Mouse (Mus musculus): ENCODE data around the gene Ifit3b. TPM values are rescaled to one million over a fixed set of nuclear protein-coding genes. Genes with fewer than 3 reads are reported as not detected.
A peak's percentile ranks its signal among the peaks of the same experiment; 100 is the strongest.
"Not testable (repeated sequence)": the region's sequence is repeated elsewhere in the genome, so short reads cannot be mapped to it uniquely, and the experiment has no call there.

Gene Ifit3b
- total RNA-seq (2017): 1.1 to 2.7 TPM (median 1.6 TPM) in 3 replicates

GRCm38 (mm10) chr19:34607237-34608051 is at the start of gene Ifit3b:
Gene Ifit3b, plus strand, starts transcription at chr19:34607970.
- peak; percentile 87 for ATAC-seq (replicated peaks; ENCODE audit: insufficient number of reproducible peaks, low FRiP score, low TSS enrichment, poor library complexity, severe bottlenecking)

DNA sequence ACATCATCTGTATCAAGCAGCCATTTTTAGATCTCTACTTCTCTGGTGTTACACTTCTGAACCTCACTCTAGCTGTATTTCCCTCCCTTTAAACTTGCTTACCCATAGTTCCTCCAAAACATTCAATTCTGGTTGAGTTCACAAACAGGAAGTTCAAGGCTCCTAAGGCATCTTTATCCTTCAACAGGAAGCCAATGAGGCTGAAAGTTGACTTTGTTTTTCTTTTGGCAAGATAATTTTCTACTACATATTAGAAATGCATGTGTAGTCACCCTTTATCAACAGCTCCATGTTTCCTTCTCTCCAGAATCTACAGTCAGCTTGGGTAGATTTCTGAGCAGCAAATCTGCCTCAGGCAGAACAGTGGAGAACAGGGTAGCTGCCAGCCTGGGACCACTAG is 45.2 kb upstream of the Ifit3b start:
- no peak for ATAC-seq (replicated peaks; ENCODE audit: insufficient number of reproducible peaks, low FRiP score, low TSS enrichment, poor library complexity, severe bottlenecking)

DNA sequence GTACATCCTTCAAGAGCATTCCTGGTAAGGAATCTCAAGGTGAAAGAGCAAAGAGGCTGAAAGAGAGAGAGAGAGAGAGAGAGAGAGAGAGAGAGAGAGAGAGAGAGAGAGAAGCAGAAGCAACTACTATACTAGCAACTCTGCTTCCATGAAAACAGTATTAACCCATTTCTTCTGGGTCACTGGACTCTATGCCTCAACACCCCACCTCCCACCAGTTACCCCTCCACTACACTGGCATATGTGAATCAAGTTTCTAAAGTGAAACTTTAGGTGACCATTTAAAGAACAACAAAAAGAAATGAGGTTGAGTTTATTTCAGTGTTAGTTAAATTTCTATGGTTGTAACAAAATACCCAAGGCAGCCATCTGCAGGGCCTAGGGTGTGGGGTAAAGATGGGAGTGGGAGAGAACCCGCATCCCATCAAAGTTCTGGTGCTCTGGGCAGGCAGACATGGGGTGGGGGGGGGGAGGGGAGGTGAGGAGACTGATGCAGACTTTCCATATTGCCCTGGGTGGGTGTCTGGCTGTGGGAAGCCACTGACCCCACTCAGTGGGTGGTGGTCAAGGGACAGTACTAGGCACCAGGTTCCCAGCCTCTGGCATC is 41.5 kb upstream of the Ifit3b start:
- ATAC-seq (replicated peaks; ENCODE audit: insufficient number of reproducible peaks, low FRiP score, low TSS enrichment, poor library complexity, severe bottlenecking): no peak

DNA sequence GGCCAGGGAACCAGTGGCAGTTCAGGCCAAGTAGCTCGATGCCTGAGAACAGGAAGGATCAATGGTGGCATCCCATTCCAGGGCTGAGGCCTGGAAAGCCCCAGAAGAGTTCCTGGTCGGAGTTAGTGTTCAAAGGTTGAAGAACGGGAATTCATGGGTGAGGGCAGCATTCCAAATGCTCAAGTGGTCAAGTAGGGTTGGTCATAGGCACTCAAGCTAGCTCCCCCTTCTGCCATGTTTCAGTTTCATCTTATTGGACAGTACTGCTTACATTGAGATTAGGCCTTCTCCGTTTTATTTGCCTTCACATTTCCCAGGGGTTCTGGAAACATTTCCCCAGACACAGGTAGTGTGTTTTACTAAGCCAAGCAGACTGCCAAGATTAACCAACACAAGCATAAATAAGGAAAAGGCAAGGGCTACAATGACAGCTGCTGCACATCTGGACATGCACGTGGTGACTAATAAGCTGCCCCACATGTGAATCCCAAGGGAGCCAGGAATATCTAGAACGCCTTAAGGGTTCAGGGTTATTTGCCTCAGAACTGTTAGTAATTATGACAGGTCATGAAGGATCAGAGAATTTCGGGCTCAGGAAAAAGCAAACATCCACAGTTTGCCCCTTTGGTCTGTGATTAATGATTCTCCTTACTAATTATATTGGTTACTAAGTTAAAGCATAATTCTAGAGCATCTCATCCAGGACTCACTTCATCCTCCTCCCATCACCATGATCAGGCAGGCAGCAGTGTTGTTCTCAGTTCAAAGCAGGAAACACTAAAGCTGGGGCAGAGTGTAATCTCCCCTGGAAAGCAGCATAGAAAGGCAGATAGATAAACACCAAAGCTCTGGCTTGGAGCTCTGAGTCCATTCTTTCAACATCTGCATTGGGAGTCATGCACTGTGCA is 38.5 kb upstream of the Ifit3b start:
- no peak for ATAC-seq (replicated peaks; ENCODE audit: insufficient number of reproducible peaks, low FRiP score, low TSS enrichment, poor library complexity, severe bottlenecking)

DNA sequence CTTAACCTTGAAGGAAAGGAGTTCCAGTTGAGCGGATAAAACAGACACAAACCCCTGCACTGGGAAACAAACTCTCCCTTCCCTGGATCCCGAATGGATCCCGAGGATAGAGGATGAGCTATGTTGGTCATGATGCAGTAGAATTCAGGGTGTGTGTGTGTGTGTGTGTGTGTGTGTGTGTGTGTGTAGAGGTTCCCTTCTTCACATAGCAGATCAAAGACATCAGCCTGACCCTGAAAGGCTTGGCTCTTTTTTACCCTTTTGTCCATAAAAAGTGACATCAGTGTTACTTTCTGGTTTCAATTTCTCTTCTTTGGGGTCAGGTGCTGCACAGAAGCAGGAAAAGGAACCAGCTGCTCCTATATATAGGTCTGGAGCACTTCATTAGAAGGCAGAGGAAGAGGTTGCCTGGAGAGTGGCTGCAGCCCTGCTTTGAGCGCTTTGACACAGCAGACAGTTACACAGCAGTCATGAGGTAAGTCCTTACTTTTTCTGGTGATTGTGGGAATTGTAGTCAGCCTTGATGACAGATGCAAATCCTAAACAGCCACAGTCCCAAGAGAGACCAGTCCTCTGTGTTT is 37.8 kb upstream of the Ifit3b start:
- peak; percentile 59 for ATAC-seq (replicated peaks; ENCODE audit: insufficient number of reproducible peaks, low FRiP score, low TSS enrichment, poor library complexity, severe bottlenecking)

- no peak for ATAC-seq (replicated peaks; ENCODE audit: insufficient number of reproducible peaks, low FRiP score, low TSS enrichment, poor library complexity, severe bottlenecking)
Measured at GRCm38 (mm10) chr19:34571080-34571479, 36.7 kb upstream of the Ifit3b start.

DNA sequence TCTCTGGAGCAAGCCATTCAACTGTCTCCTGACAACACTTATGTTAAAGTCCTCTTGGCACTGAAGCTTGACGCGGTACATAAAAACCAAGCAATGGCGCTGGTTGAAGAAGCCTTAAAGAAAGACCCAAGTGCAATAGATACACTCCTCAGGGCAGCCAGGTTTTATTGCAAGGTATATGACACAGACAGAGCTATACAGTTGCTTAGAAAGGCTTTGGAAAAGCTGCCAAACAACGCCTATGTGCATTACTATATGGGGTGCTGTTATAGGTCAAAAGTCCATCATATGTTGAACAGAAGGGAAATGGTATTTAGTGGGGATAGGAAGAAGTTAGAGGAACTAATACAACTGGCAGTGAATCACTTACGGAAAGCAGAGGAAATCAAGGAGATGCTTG is 34.1 kb upstream of the Ifit3b start:
- ATAC-seq (replicated peaks; ENCODE audit: insufficient number of reproducible peaks, low FRiP score, low TSS enrichment, poor library complexity, severe bottlenecking): no peak

- no peak for ATAC-seq (replicated peaks; ENCODE audit: insufficient number of reproducible peaks, low FRiP score, low TSS enrichment, poor library complexity, severe bottlenecking)
Measured at GRCm38 (mm10) chr19:34577121-34577520, 30.6 kb upstream of the Ifit3b start.

DNA sequence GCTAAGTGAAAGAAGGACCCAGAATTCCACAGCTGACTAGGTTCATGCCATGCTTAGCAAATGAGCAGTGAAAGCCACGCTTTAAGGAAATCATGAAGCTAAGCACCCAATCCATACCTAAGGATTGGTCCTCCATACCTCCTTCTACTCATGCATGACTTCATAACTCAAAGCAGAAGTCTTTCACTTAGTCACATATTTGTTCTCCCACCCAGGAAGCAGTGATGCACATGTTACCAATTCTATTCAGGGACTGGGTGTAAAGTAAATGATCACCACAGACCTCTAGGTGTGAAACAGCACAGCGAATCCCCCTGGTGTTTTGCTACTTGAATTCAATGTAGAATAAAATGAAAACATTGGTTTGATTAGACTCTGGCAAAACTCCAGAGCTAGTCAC is 25.1 kb upstream of the Ifit3b start:
- peak; percentile 81 for ATAC-seq (replicated peaks; ENCODE audit: insufficient number of reproducible peaks, low FRiP score, low TSS enrichment, poor library complexity, severe bottlenecking)

GRCm38 (mm10) chr19:34583126-34583766 is 24.5 kb upstream of the Ifit3b start, which contains the start of gene Ifit3:
Gene Ifit3, plus strand, starts transcription at chr19:34583531.
- ATAC-seq (replicated peaks; ENCODE audit: insufficient number of reproducible peaks, low FRiP score, low TSS enrichment, poor library complexity, severe bottlenecking): peak; percentile 86

DNA sequence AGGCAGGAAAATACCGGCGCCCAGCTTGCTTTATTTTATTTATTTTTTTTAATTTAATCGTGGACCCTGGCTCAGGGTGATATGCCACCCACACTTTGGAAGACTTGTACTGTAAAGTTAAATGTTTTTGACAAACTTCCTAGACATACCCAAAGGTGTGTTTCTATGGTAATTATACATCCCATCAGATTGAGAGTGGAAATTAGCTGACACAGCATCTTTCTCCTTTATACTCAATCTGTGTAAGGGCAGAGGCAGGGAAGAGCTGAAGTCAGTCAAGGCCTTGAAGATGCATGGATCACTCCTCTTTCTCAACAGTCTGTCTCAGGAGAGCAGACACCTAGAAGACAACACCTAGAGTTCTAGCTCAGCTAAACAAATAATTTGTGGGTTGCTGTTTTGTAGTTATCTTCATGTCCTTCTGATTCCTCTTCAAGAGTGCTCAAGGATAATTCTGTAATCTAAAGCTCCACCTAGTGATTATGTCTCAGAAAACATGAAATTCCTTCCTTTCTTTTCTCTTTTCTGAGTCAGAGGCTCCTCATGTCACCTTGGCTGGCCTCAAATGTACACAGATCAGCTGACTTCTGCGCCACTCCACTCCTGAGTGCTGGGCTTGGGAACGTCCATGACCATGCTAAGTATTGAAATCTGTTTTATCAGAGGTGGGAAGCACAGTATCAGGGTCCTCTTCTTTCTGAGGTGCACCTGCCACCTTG is 21.9 kb upstream of the Ifit3b start:
- not testable (repeated sequence) for ATAC-seq (replicated peaks; ENCODE audit: insufficient number of reproducible peaks, low FRiP score, low TSS enrichment, poor library complexity, severe bottlenecking)

- not testable (repeated sequence) for ATAC-seq (replicated peaks; ENCODE audit: insufficient number of reproducible peaks, low FRiP score, low TSS enrichment, poor library complexity, severe bottlenecking)
Measured at GRCm38 (mm10) chr19:34587898-34588692, 19.7 kb upstream of the Ifit3b start.

GRCm38 (mm10) chr19:34588959-34589358 is 18.8 kb upstream of the Ifit3b start:
- ATAC-seq (replicated peaks; ENCODE audit: insufficient number of reproducible peaks, low FRiP score, low TSS enrichment, poor library complexity, severe bottlenecking): no peak

- no peak for ATAC-seq (replicated peaks; ENCODE audit: insufficient number of reproducible peaks, low FRiP score, low TSS enrichment, poor library complexity, severe bottlenecking)
Measured at GRCm38 (mm10) chr19:34593456-34593855, 14.3 kb upstream of the Ifit3b start.

- not testable (repeated sequence) for ATAC-seq (replicated peaks; ENCODE audit: insufficient number of reproducible peaks, low FRiP score, low TSS enrichment, poor library complexity, severe bottlenecking)
Measured at GRCm38 (mm10) chr19:34594523-34594922, 13.2 kb upstream of the Ifit3b start.

- no peak for ATAC-seq (replicated peaks; ENCODE audit: insufficient number of reproducible peaks, low FRiP score, low TSS enrichment, poor library complexity, severe bottlenecking)
Measured at GRCm38 (mm10) chr19:34596811-34597210, 11.0 kb upstream of the Ifit3b start.

- ATAC-seq (replicated peaks; ENCODE audit: insufficient number of reproducible peaks, low FRiP score, low TSS enrichment, poor library complexity, severe bottlenecking): no peak
Measured at GRCm38 (mm10) chr19:34598341-34598740, 9.4 kb upstream of the Ifit3b start.

All from monocyte, adult 5-6 weeks (primary cell).